Mouse (Mus musculus) erythroblast, embryonic 14.5 days (primary cell): Measurements from ENCODE around the gene Hsd3b1.

ENCODE experiments used
- GATA1 ChIP-seq: IDR thresholded peaks from 2 replicates; pipeline ENCODE4 v1.6.1; 2012; ENCODE audit warnings: low read length, inconsistent platforms, mixed read lengths
- TAL1 ChIP-seq: IDR thresholded peaks from 3 replicates; pipeline ENCODE4 v1.6.1; 2012; ENCODE audit warnings: low read length, inconsistent platforms, mixed read lengths

- TF ChIP-seq GATA1 (no peak), TAL1 (no peak)
These were observed 9.3 kb downstream of the Hsd3b1 start for GRCm38 (mm10) chr3:98850262-98850661.
